Mouse (Mus musculus): ENCODE results near the gene Grm2. TPM values are rescaled to one million over a fixed set of nuclear protein-coding genes. Genes with fewer than 3 reads are reported as not detected.
A peak's percentile ranks its signal among the peaks of the same experiment; 100 is the strongest.

The Grm2 gene
- polyA plus RNA-seq, 1 experiment from 2014 or later: 3.7 TPM

GRCm38 (mm10) chr9:106675965-106676364 lies 20.1 kb upstream of the Grm2 start:
- no peaks in the 10 kb centered on the region for H3K9me3 ChIP-seq
- H3K4me2 ChIP-seq: no peak overlapping the region
- H3K36me3 ChIP-seq: peaks cover 58% of the 10 kb centered on the region
- no peaks in the 10 kb centered on the region for H3K27me3 ChIP-seq
- no peak overlapping the region for H3K27ac ChIP-seq
- no peak overlapping the region for H3K4me3 ChIP-seq
- ATAC-seq (ENCODE audit: low FRiP score): no peak
- WGBS: 76% methylated on average over 9 of the region's 9 CpGs
- H3K4me1 ChIP-seq (replicated peaks): no peaks in the 10 kb centered on the region
- no peak overlapping the region for H3K9ac ChIP-seq

GRCm38 (mm10) chr9:106675480-106675879 lies 19.6 kb upstream of the Grm2 start:
- no peaks in the 10 kb centered on the region for H3K9me3 ChIP-seq
- H3K4me1 ChIP-seq (replicated peaks): no peaks in the 10 kb centered on the region
- H3K36me3 ChIP-seq: peaks cover 59% of the 10 kb centered on the region
- no peak overlapping the region for H3K27ac ChIP-seq
- 0% methylated on average over 1 of the region's 1 CpGs for WGBS
- ATAC-seq (ENCODE audit: low FRiP score): peak; percentile 68
- no peak overlapping the region for H3K4me2 ChIP-seq
- H3K9ac ChIP-seq: no peak overlapping the region
- no peaks in the 10 kb centered on the region for H3K27me3 ChIP-seq
- no peak overlapping the region for H3K4me3 ChIP-seq

GRCm38 (mm10) chr9:106673860-106674259 lies 18.0 kb upstream of the Grm2 start:
- no peak for ATAC-seq (ENCODE audit: low FRiP score)
- H3K36me3 ChIP-seq: peaks cover 50% of the 10 kb centered on the region

GRCm38 (mm10) chr9:106664856-106665255 lies 9.0 kb upstream of the Grm2 start:
- ATAC-seq (ENCODE audit: low FRiP score): peak; percentile 44
- peak overlapping the region; percentile 23; the same call in 1 of the 2 replicates for H3K4me2 ChIP-seq

More at GRCm38 (mm10) chr9:106673860-106674259, 18.0 kb upstream of the Grm2 start:
- no peaks in the 10 kb centered on the region for H3K27me3 ChIP-seq
- no peak overlapping the region for H3K4me3 ChIP-seq
- no peaks in the 10 kb centered on the region for H3K9me3 ChIP-seq
- no peak overlapping the region for H3K4me2 ChIP-seq
- H3K4me1 ChIP-seq (replicated peaks): peaks cover 5% of the 10 kb centered on the region; the same call in 1 of the 2 replicates
- WGBS: 95% methylated on average over 2 of the region's 2 CpGs
- H3K9ac ChIP-seq: no peak overlapping the region
- no peak overlapping the region for H3K27ac ChIP-seq

GRCm38 (mm10) chr9:106664433-106664832 lies 8.6 kb upstream of the Grm2 start:
- no peaks in the 10 kb centered on the region for H3K27me3 ChIP-seq
- H3K9me3 ChIP-seq: no peaks in the 10 kb centered on the region
- peak overlapping the region; percentile 55 for H3K9ac ChIP-seq
- 22% methylated on average over 4 of the region's 4 CpGs for WGBS
- peak overlapping the region; percentile 23; the same call in 1 of the 2 replicates for H3K4me2 ChIP-seq
- no peak overlapping the region for H3K4me3 ChIP-seq
- H3K4me1 ChIP-seq (replicated peaks): peaks cover 42% of the 10 kb centered on the region
- peak overlapping the region; percentile 86 for H3K27ac ChIP-seq
- H3K36me3 ChIP-seq: peaks cover 66% of the 10 kb centered on the region
- ATAC-seq (ENCODE audit: low FRiP score): peak; percentile 85

More at GRCm38 (mm10) chr9:106664856-106665255, 9.0 kb upstream of the Grm2 start:
- Histone ChIP-seq H3K4me3 (no peak overlapping the region), H3K36me3 (peaks cover 62% of the 10 kb centered on the region), H3K9ac (peak overlapping the region; percentile 55), H3K27me3 (no peaks in the 10 kb centered on the region), H3K4me1 (replicated peaks) (peaks cover 40% of the 10 kb centered on the region), H3K9me3 (no peaks in the 10 kb centered on the region), H3K27ac (peak overlapping the region; percentile 86)
- WGBS: 48% methylated on average over 6 of the region's 6 CpGs

DNA sequence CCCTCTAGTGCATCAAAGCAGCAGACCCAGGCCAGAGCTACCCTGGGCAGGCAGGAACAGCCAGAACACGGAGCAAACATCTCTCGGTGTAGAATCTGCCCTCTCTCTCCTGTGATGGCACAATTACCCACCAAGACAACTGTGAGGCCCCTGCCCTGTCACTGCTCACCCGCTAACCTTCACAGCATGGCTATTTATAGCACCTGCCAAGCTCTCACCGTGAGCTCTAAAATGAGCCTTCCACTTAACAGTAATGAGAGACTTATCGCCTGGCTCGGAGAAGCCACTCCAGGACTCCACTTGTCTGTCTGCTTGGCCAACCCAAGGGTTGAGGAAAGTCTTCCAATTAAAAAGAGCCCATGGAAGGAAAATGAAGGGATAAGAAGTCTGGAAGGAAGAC lies 7.3 kb upstream of the Grm2 start:
- Histone ChIP-seq H3K4me3 (no peak overlapping the region), H3K36me3 (peaks cover 69% of the 10 kb centered on the region), H3K27ac (no peak overlapping the region), H3K4me1 (replicated peaks) (peaks cover 39% of the 10 kb centered on the region), H3K27me3 (no peaks in the 10 kb centered on the region), H3K4me2 (no peak overlapping the region), H3K9me3 (no peaks in the 10 kb centered on the region), H3K9ac (no peak overlapping the region)
- WGBS: 83% methylated on average over 6 of the region's 6 CpGs
- ATAC-seq (ENCODE audit: low FRiP score): no peak

GRCm38 (mm10) chr9:106659935-106660334 lies 4.1 kb upstream of the Grm2 start:
- Histone ChIP-seq H3K4me2 (no peak overlapping the region), H3K4me3 (no peak overlapping the region), H3K9me3 (no peaks in the 10 kb centered on the region), H3K36me3 (peaks cover 47% of the 10 kb centered on the region), H3K9ac (no peak overlapping the region), H3K27me3 (peaks cover 7% of the 10 kb centered on the region), H3K27ac (no peak overlapping the region), H3K4me1 (replicated peaks) (peaks cover 51% of the 10 kb centered on the region)
- ATAC-seq (ENCODE audit: low FRiP score): no peak
- WGBS: 58% methylated on average over 1 of the region's 1 CpGs

DNA sequence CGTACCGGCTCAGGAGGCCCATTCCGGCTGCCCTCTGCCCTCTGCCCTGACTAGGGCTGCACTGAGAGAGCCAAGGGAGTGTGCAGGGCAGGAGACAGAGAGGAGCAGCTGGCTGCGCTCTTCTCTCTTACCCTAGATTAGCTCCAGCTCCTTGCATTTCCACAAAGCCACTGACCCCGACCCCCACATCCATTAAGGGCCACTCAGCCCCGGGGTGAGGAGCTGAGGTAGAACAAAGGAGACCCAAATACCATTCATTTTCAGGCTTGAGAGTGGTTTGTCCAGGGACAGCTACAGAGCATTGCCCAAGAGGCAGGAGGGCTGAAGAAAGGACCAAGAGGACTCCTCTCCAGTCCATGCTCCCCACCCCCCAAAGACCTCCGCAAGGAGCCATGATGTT lies 3.6 kb upstream of the Grm2 start:
- no peak for ATAC-seq (ENCODE audit: low FRiP score)
- Histone ChIP-seq H3K27me3 (peaks cover 12% of the 10 kb centered on the region), H3K27ac (no peak overlapping the region), H3K9me3 (no peaks in the 10 kb centered on the region), H3K9ac (no peak overlapping the region; the same call in 1 of the 2 replicates), H3K36me3 (peaks cover 47% of the 10 kb centered on the region), H3K4me3 (no peak overlapping the region), H3K4me1 (replicated peaks) (peaks cover 51% of the 10 kb centered on the region), H3K4me2 (no peak overlapping the region)
- WGBS: 18% methylated on average over 7 of the region's 7 CpGs

GRCm38 (mm10) chr9:106657592-106657991 lies 1.7 kb upstream of the Grm2 start:
- Histone ChIP-seq H3K4me3 (no peak overlapping the region), H3K36me3 (peaks cover 44% of the 10 kb centered on the region), H3K9me3 (no peaks in the 10 kb centered on the region), H3K4me2 (no peak overlapping the region), H3K9ac (no peak overlapping the region), H3K27me3 (peaks cover 21% of the 10 kb centered on the region), H3K4me1 (replicated peaks) (peaks cover 46% of the 10 kb centered on the region), H3K27ac (no peak overlapping the region)
- no peak for ATAC-seq (ENCODE audit: low FRiP score)
- WGBS: 23% methylated on average over 5 of the region's 5 CpGs

- Histone ChIP-seq H3K27ac (no peak overlapping the region), H3K9ac (peak overlapping the region; percentile 82; the same call in 1 of the 2 replicates), H3K9me3 (no peaks in the 10 kb centered on the region), H3K27me3 (peaks cover 21% of the 10 kb centered on the region), H3K4me1 (replicated peaks) (peaks cover 46% of the 10 kb centered on the region), H3K4me3 (no peak overlapping the region), H3K4me2 (no peak overlapping the region), H3K36me3 (peaks cover 36% of the 10 kb centered on the region)
- WGBS: 38% methylated on average over 5 of the region's 5 CpGs
- ATAC-seq (ENCODE audit: low FRiP score): no peak
Measured at GRCm38 (mm10) chr9:106656820-106657219, 938 bp upstream of the Grm2 start.

DNA sequence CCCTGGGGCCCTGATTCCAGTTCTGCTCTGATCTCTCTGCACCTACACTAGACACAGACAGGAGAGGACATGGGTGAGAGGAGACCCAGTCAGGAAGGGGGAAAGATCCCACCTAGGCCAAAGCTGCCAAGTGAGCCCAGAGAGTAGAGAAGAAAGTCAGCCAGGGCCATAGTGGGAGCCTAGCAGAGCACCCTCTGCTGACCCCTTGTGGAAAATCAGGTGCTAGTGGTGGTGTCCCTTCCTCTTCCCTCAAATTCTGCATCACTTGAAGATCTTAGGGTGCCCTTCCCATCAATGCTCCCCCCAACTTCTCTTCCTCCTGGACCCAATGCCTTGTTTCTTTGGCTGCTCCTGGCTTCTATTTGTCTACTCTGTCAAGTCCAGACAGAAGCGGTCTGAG lies 3.2 kb downstream of the Grm2 start:
- no peak for ATAC-seq (ENCODE audit: low FRiP score)
- Histone ChIP-seq H3K9ac (no peak overlapping the region), H3K4me1 (replicated peaks) (peaks cover 40% of the 10 kb centered on the region), H3K36me3 (no peaks in the 10 kb centered on the region), H3K4me2 (no peak overlapping the region), H3K9me3 (no peaks in the 10 kb centered on the region), H3K27me3 (peaks cover 21% of the 10 kb centered on the region), H3K27ac (no peak overlapping the region), H3K4me3 (no peak overlapping the region)
- WGBS: 80% methylated on average over 1 of the region's 1 CpGs

DNA sequence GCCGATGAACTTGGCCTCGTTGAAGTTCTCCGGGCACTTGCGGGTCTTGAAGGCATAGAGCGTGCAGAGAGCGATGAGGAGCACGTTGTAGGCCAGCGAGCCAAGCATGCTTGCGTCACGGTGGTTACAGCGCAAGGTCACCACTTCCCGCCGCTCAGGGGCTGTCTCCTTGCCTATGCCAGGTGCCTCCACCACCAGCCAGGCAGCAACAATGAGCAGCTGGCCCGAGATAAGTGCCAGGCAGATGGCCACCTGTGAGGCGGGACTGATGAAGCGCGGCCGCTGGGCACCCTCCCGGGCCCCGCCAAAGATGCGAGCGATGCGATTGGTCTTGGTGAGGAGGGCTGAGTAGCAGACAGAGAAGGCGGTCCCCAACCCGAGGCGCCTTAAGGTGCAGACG lies 8.7 kb downstream of the Grm2 start:
- 75% methylated on average over 27 of the region's 27 CpGs for WGBS
- H3K9ac ChIP-seq: no peak overlapping the region
- ATAC-seq (ENCODE audit: low FRiP score): no peak
- H3K36me3 ChIP-seq: no peaks in the 10 kb centered on the region
- no peaks in the 10 kb centered on the region for H3K9me3 ChIP-seq
- H3K27me3 ChIP-seq: no peaks in the 10 kb centered on the region
- H3K27ac ChIP-seq: no peak overlapping the region
- H3K4me1 ChIP-seq (replicated peaks): no peaks in the 10 kb centered on the region
- H3K4me3 ChIP-seq: no peak overlapping the region
- H3K4me2 ChIP-seq: no peak overlapping the region

GRCm38 (mm10) chr9:106645684-106646271 lies 10.1 kb downstream of the Grm2 start:
- Histone ChIP-seq H3K4me1 (replicated peaks) (no peaks in the 10 kb centered on the region), H3K4me3 (no peak overlapping the region), H3K9me3 (no peaks in the 10 kb centered on the region), H3K36me3 (no peaks in the 10 kb centered on the region), H3K27ac (no peak overlapping the region), H3K4me2 (no peak overlapping the region), H3K27me3 (no peaks in the 10 kb centered on the region), H3K9ac (no peak overlapping the region)
- 79% methylated on average over 9 of the region's 9 CpGs for WGBS
- ATAC-seq (ENCODE audit: low FRiP score): no peak
